ENCODE assay signal across 11 mouse cellular contexts in genomic region chr4:148533613-148534328, GRCm38 (mm10). TPM values are rescaled to one million over a fixed set of nuclear protein-coding genes. Genes with fewer than 3 reads are reported as not detected.
DNase-seq lines count a peak whose midpoint lies in the region; ATAC-seq lines count a peak whose summit lies in the region.
"Had no signal": no experiment of that assay in that cellular context is flagged by ENCODE, and none has a peak within 500 bp of the region (broad histone marks: within the 10 kb centered on the region; RNA-seq: fewer than 3 reads in every experiment).

No protein-coding gene starts in this region.

- H3K4me1 ChIP-seq in heart, embryonic 15.5 days (replicated peaks), result no peaks in the 10 kb centered on the region
- H3K4me1 ChIP-seq: intestine, embryonic 15.5 days; liver, embryonic 12.5 days; midbrain, embryonic 12.5 days had no signal

- H3K36me3 ChIP-seq in heart, embryonic 15.5 days, result peaks cover 86% of the 10 kb centered on the region

- no peak overlapping the region for H3K4me3 ChIP-seq in heart, embryonic 15.5 days
- H3K4me3 ChIP-seq: intestine, embryonic 15.5 days; liver, embryonic 12.5 days; midbrain, embryonic 12.5 days had no signal

- ATAC-seq in heart, embryonic 15.5 days (replicated peaks; ENCODE audit: insufficient number of reproducible peaks, insufficient read depth, low FRiP score, low read depth), result 0 out of 2 replicates have a peak, but pooled peaks have one; percentile 29
- ATAC-seq: intestine, embryonic 15.5 days; liver, embryonic 12.5 days had no signal

- DNase-seq in adrenal gland, adult 2 months, result peak; percentile 41
- DNase-seq in adrenal gland, adult 18-20 months (ENCODE audit: low spot score in 2 of 2), result no peak
- DNase-seq in layer of hippocampus, adult 11-12 months (ENCODE audit: low spot score), result peak; percentile 39
- DNase-seq in layer of hippocampus, postnatal 36 days, result no peak
- peak; percentile 52 for DNase-seq in adrenal gland, postnatal 25 days
- no peak for DNase-seq in thymus, postnatal 14 days
- no peak for DNase-seq in urinary bladder, postnatal 14 days (ENCODE audit: low spot score)

- no peak overlapping the region for H3K4me2 ChIP-seq in heart, embryonic 15.5 days
- H3K4me2 ChIP-seq: intestine, embryonic 15.5 days; liver, embryonic 12.5 days; midbrain, embryonic 12.5 days had no signal

- no peak overlapping the region for H3K27ac ChIP-seq in heart, embryonic 15.5 days
- H3K27ac ChIP-seq: intestine, embryonic 15.5 days; liver, embryonic 12.5 days; midbrain, embryonic 12.5 days had no signal

- H3K27me3 ChIP-seq in heart, embryonic 15.5 days, result no peaks in the 10 kb centered on the region
- H3K27me3 ChIP-seq: intestine, embryonic 15.5 days; liver, embryonic 12.5 days; midbrain, embryonic 12.5 days had no signal

- H3K9me3 ChIP-seq in heart, embryonic 15.5 days (replicated peaks), result no peaks in the 10 kb centered on the region
- H3K9me3 ChIP-seq: intestine, embryonic 15.5 days; liver, embryonic 12.5 days; midbrain, embryonic 12.5 days had no signal

- WGBS in heart, embryonic 15.5 days, result 86% methylated on average over 12 of the region's 12 CpGs

- H3K9ac ChIP-seq in heart, embryonic 15.5 days, result no peak overlapping the region
- H3K9ac ChIP-seq: intestine, embryonic 15.5 days; liver, embryonic 12.5 days; midbrain, embryonic 12.5 days had no signal

RNA-seq across cellular contexts. Expression of gene Exosc10, which starts 24.5 kb away (rescaled TPM):
- total RNA-seq in adrenal gland, adult 2 months (2021), result 10 to 100 TPM; 46.7 to 52.3 TPM
- polyA plus RNA-seq in adrenal gland, adult 2 months (2012; rRNA removed), result 18.8 and 25.2 TPM in 2 replicates
- 10 to 100 TPM; 42.7 to 44.8 TPM for total RNA-seq in adrenal gland, adult 18-20 months (2021)
- 10 to 100 TPM; 50.5 to 52.7 TPM for total RNA-seq in layer of hippocampus, postnatal 36 days (2021)
- 54.7 and 55.2 TPM in 2 replicates for total RNA-seq in adrenal gland, postnatal 25 days (2021)
- polyA plus RNA-seq in heart, embryonic 15.5 days (2015; fragmentation: Nextera tagmentation; extraction: Ambion mirVana), result 56.4 and 71.5 TPM in 2 replicates

RNA-seq across cellular contexts. Expression of gene Angptl7, which starts 33.5 kb away (rescaled TPM):
- total RNA-seq in adrenal gland, adult 2 months (2021), result 1 to 10 TPM in 1 of 2 experiments, under 1 TPM in 1; 0.43 to 1.7 TPM
- polyA plus RNA-seq in adrenal gland, adult 2 months (2012; rRNA removed), result 0.18 TPM in 1 of 2 replicates, not detected in the other
- total RNA-seq in adrenal gland, adult 18-20 months (2021), result 1 to 10 TPM in 1 of 2 experiments, under 1 TPM in 1; 0.63 to 1.3 TPM
- under 1 TPM in 1 of 2 experiments, not detected in 1; 0.28 TPM for total RNA-seq in layer of hippocampus, postnatal 36 days (2021)
- total RNA-seq in adrenal gland, postnatal 25 days (2021), result 0.52 and 1.3 TPM in 2 replicates
- polyA plus RNA-seq in heart, embryonic 15.5 days (2015; fragmentation: Nextera tagmentation; extraction: Ambion mirVana), result 14.4 and 16.5 TPM in 2 replicates

RNA-seq across cellular contexts. Expression of gene Srm, which starts 57.5 kb away (rescaled TPM):
- total RNA-seq in adrenal gland, adult 2 months (2021), result 10 to 100 TPM; 75.6 to 79.4 TPM
- polyA plus RNA-seq in adrenal gland, adult 2 months (2012; rRNA removed), result 123 and 157 TPM in 2 replicates
- total RNA-seq in adrenal gland, adult 18-20 months (2021), result 10 to 100 TPM; 53.3 to 73.6 TPM
- 10 to 100 TPM; 68.4 to 70.0 TPM for total RNA-seq in layer of hippocampus, postnatal 36 days (2021)
- 68.3 and 78.6 TPM in 2 replicates for total RNA-seq in adrenal gland, postnatal 25 days (2021)
- polyA plus RNA-seq in heart, embryonic 15.5 days (2015; fragmentation: Nextera tagmentation; extraction: Ambion mirVana), result 76.8 and 113 TPM in 2 replicates

Comparison
In these comparisons a context has a peak if more than half of its experiments do, and no peak if none do; other contexts are left out.
1. DNase-seq: peak in adrenal gland, adult 2 months (single experiment), layer of hippocampus, adult 11-12 months (single experiment) and adrenal gland, postnatal 25 days (single experiment); none in adrenal gland, adult 18-20 months (0 of 2), layer of hippocampus, postnatal 36 days (0 of 2), thymus, postnatal 14 days (single experiment) and urinary bladder, postnatal 14 days (single experiment).